Mouse (Mus musculus) midbrain, embryonic 16.5 days (tissue): ENCODE data around the gene Ccdc17. TPM values are rescaled to one million over a fixed set of nuclear protein-coding genes. Genes with fewer than 3 reads are reported as not detected.

ENCODE experiments used
- ATAC-seq: fragments of 200-750 bp; cut with Nextera tagmentation; 2 replicates; pipeline ENCODE4 v1.8.0; 2017; ENCODE audit warnings: moderate TSS enrichment
- H3K27ac ChIP-seq: fragments of 300-500 bp; sonication (generic); 2 replicates; pipeline ENCODE4 v1.5.1; 2014; ENCODE audit warnings: mild to moderate bottlenecking, low read length, mixed read lengths
- H3K27me3 ChIP-seq: fragments of 300-500 bp; sonication (generic); 2 replicates; pipeline ENCODE4 v1.6.1; 2014; ENCODE audit warnings: low read depth, low read length, mixed read lengths; ENCODE audit not compliant: control insufficient read depth, insufficient read depth
- H3K36me3 ChIP-seq: fragments of 300-500 bp; sonication (generic); 2 replicates; pipeline ENCODE4 v1.6.1; 2014; ENCODE audit warnings: mild to moderate bottlenecking, low read length, moderate library complexity, mixed read lengths; ENCODE audit not compliant: control insufficient read depth, insufficient read depth
- H3K4me1 ChIP-seq: fragments of 300-500 bp; sonication (generic); 2 replicates; pipeline ENCODE4 v1.6.1; 2014; ENCODE audit warnings: mild to moderate bottlenecking, low read length, mixed read lengths; ENCODE audit not compliant: control insufficient read depth, insufficient read depth
- H3K4me2 ChIP-seq: fragments of 300-500 bp; sonication (generic); 2 replicates; pipeline ENCODE4 v1.6.1; 2014; ENCODE audit warnings: mild to moderate bottlenecking, low read length, mixed read lengths
- H3K4me3 ChIP-seq: fragments of 300-500 bp; sonication (generic); 2 replicates; pipeline ENCODE4 v1.5.1; 2014; ENCODE audit warnings: low read depth, mild to moderate bottlenecking, low read length, moderate library complexity, mixed read lengths
- H3K9ac ChIP-seq: fragments of 300-500 bp; sonication (generic); 2 replicates; pipeline ENCODE4 v1.6.1; 2014; ENCODE audit warnings: low read depth, low read length, mixed read lengths
- H3K9me3 ChIP-seq: fragments of 300-500 bp; sonication (generic); replicated peaks from 2 replicates; pipeline ENCODE4 v1.6.1; 2014; ENCODE audit warnings: mild to moderate bottlenecking, low read length, mixed read lengths; ENCODE audit not compliant: control insufficient read depth, poor library complexity, severe bottlenecking
- WGBS: fragments of 180-500 bp; shearing (Covaris S2); extraction: QIAGEN DNeasy Blood & Tissue Kit; methylation state at CpG from one replicate; pipeline ENCODE4 v1.1.7; 2014; 5-methylcytosine and 5-hydroxymethylcytosine counted together
- polyA plus RNA-seq: library from polyadenylated mRNA; unstranded; fragments of >200 nt; fragmentation: Nextera tagmentation; extraction: Ambion mirVana; gene quantifications from 2 replicates; pipeline ENCODE4 v1.2.1, GENCODE M21; 2015

The Ccdc17 gene
- polyA plus RNA-seq, 1 experiment from 2014 or later = 5.9 TPM

- no peak overlapping the region for H3K27ac ChIP-seq
- no peak overlapping the region for H3K4me3 ChIP-seq
- ATAC-seq = no peak
- H3K4me1 ChIP-seq = no peaks in the 10 kb centered on the region
- H3K9me3 ChIP-seq = no peaks in the 10 kb centered on the region
- H3K4me2 ChIP-seq = no peak overlapping the region
- H3K9ac ChIP-seq = no peak overlapping the region
- peaks cover 48% of the 10 kb centered on the region for H3K36me3 ChIP-seq
- no peaks in the 10 kb centered on the region for H3K27me3 ChIP-seq
- 98% methylated on average over 6 of the region's 6 CpGs for WGBS
Measured at GRCm38 (mm10) chr4:116638821-116639220, 42.4 kb downstream of the Ccdc17 start.

GRCm38 (mm10) chr4:116642071-116642470, 45.6 kb downstream of the Ccdc17 start:
- peaks cover 3% of the 10 kb centered on the region for H3K4me1 ChIP-seq
- no peak for ATAC-seq
- H3K4me2 ChIP-seq = no peak overlapping the region
- no peak overlapping the region for H3K4me3 ChIP-seq
- H3K27ac ChIP-seq = no peak overlapping the region
- H3K36me3 ChIP-seq = peaks cover 35% of the 10 kb centered on the region
- no peaks in the 10 kb centered on the region for H3K27me3 ChIP-seq
- 88% methylated on average over 1 of the region's 1 CpGs for WGBS
- H3K9ac ChIP-seq = no peak overlapping the region
- H3K9me3 ChIP-seq = no peaks in the 10 kb centered on the region

GRCm38 (mm10) chr4:116644326-116644725, 47.9 kb downstream of the Ccdc17 start:
- Histone ChIP-seq H3K27ac (no peak overlapping the region), H3K9ac (no peak overlapping the region), H3K36me3 (peaks cover 22% of the 10 kb centered on the region), H3K27me3 (no peaks in the 10 kb centered on the region), H3K9me3 (no peaks in the 10 kb centered on the region), H3K4me1 (peaks cover 18% of the 10 kb centered on the region), H3K4me2 (no peak overlapping the region), H3K4me3 (no peak overlapping the region)
- WGBS = 47% methylated on average over 6 of the region's 6 CpGs
- no peak for ATAC-seq

GRCm38 (mm10) chr4:116645624-116646023, 49.2 kb downstream of the Ccdc17 start:
- Histone ChIP-seq H3K27ac (no peak overlapping the region), H3K9ac (no peak overlapping the region), H3K4me3 (no peak overlapping the region), H3K27me3 (no peaks in the 10 kb centered on the region), H3K4me1 (peaks cover 29% of the 10 kb centered on the region), H3K36me3 (peaks cover 14% of the 10 kb centered on the region), H3K4me2 (no peak overlapping the region), H3K9me3 (no peaks in the 10 kb centered on the region)
- no peak for ATAC-seq
- WGBS = 91% methylated on average over 7 of the region's 7 CpGs

- no peak for ATAC-seq
- Histone ChIP-seq H3K4me3 (no peak overlapping the region), H3K4me2 (peak overlapping the region; percentile 75), H3K9ac (no peak overlapping the region), H3K4me1 (peaks cover 34% of the 10 kb centered on the region), H3K9me3 (no peaks in the 10 kb centered on the region), H3K27me3 (no peaks in the 10 kb centered on the region), H3K27ac (no peak overlapping the region), H3K36me3 (no peaks in the 10 kb centered on the region)
- WGBS = 96% methylated on average over 2 of the region's 2 CpGs
Measured at GRCm38 (mm10) chr4:116649411-116649810, 53.0 kb downstream of the Ccdc17 start.

Other genes starting within 250 kb of the Ccdc17 start
- gene Mast2, start 132.5 kb upstream of the Ccdc17 start, polyA plus RNA-seq = 47.2 and 52.4 TPM in 2 replicates
- 13.6 and 14.7 TPM in 2 replicates for gene Ipp, start 89.1 kb upstream of the Ccdc17 start, polyA plus RNA-seq
- 20.1 and 26.2 TPM in 2 replicates for gene Tmem69, start 40.7 kb upstream of the Ccdc17 start, polyA plus RNA-seq
- 16.3 and 17.6 TPM in 2 replicates for gene Gpbp1l1, start 39.0 kb upstream of the Ccdc17 start, polyA plus RNA-seq
- 87.1 and 98.0 TPM in 2 replicates for gene Nasp, start 31.3 kb downstream of the Ccdc17 start, polyA plus RNA-seq
- 661 and 697 TPM in 2 replicates for gene Akr1a1, start 55.0 kb downstream of the Ccdc17 start, polyA plus RNA-seq
- 410 and 427 TPM in 2 replicates for gene Prdx1, start 88.9 kb downstream of the Ccdc17 start, polyA plus RNA-seq
- 20.9 and 21.6 TPM in 2 replicates for gene Mmachc, start 111.8 kb downstream of the Ccdc17 start, polyA plus RNA-seq
- gene Ccdc163, start 111.9 kb downstream of the Ccdc17 start, polyA plus RNA-seq = 10.1 and 10.7 TPM in 2 replicates
- gene Tesk2, start 124.3 kb downstream of the Ccdc17 start, polyA plus RNA-seq = 2.0 and 2.7 TPM in 2 replicates
- gene Toe1, start 211.0 kb downstream of the Ccdc17 start, polyA plus RNA-seq = 32.5 and 34.5 TPM in 2 replicates
- gene Mutyh, start 211.1 kb downstream of the Ccdc17 start, polyA plus RNA-seq = 7.2 and 7.6 TPM in 2 replicates
- gene Hpdl, start 225.1 kb downstream of the Ccdc17 start, polyA plus RNA-seq = 0.59 and 0.82 TPM in 2 replicates